Mouse (Mus musculus) hindbrain, embryonic 13.5 days (tissue): ENCODE measurements at regions not wholly inside any gene's neighbourhood (a gene's known extent, or its start where the extent isn't known, plus 50 kb on each side); places are given as distances from the start of the nearest gene placed in this dataset.
A peak's percentile ranks its signal among the peaks of the same experiment; 100 is the strongest.

Experiments
- ATAC-seq: fragments of 200-750 bp; cut with Nextera tagmentation; 2 replicates; pipeline ENCODE4 v1.8.0; 2017; ENCODE audit warnings: moderate TSS enrichment; ENCODE audit not compliant: low FRiP score
- H3K27ac ChIP-seq: fragments of 300-500 bp; sonication (generic); 2 replicates; pipeline ENCODE4 v1.5.1; 2015; ENCODE audit warnings: inconsistent platforms, mild to moderate bottlenecking, moderate library complexity
- H3K27me3 ChIP-seq: fragments of 300-500 bp; sonication (generic); 2 replicates; pipeline ENCODE4 v1.6.1; 2015; ENCODE audit warnings: mild to moderate bottlenecking, inconsistent platforms
- H3K36me3 ChIP-seq: fragments of 300-500 bp; sonication (generic); 2 replicates; pipeline ENCODE4 v1.6.1; 2015; ENCODE audit warnings: mild to moderate bottlenecking, inconsistent platforms
- H3K4me1 ChIP-seq: fragments of 300-500 bp; sonication (generic); replicated peaks from 2 replicates; pipeline ENCODE4 v1.6.1; 2015; ENCODE audit warnings: inconsistent platforms
- H3K4me2 ChIP-seq: fragments of 300-500 bp; sonication (generic); 2 replicates; pipeline ENCODE4 v1.6.1; 2015; ENCODE audit warnings: inconsistent platforms, mild to moderate bottlenecking, moderate library complexity
- H3K4me3 ChIP-seq: fragments of 300-500 bp; sonication (generic); 2 replicates; pipeline ENCODE4 v1.5.1; 2015; ENCODE audit warnings: mild to moderate bottlenecking, inconsistent platforms
- H3K9ac ChIP-seq: fragments of 300-500 bp; sonication (generic); 2 replicates; pipeline ENCODE4 v1.6.1; 2015; ENCODE audit warnings: mild to moderate bottlenecking, inconsistent platforms
- H3K9me3 ChIP-seq: fragments of 300-500 bp; sonication (generic); 2 replicates; pipeline ENCODE4 v1.6.1; 2016; ENCODE audit warnings: inconsistent platforms
- WGBS: fragments of 180-500 bp; shearing (Covaris S2); methylation state at CpG from one replicate; pipeline ENCODE4 v1.1.7; 2015; 5-methylcytosine and 5-hydroxymethylcytosine counted together

DNA sequence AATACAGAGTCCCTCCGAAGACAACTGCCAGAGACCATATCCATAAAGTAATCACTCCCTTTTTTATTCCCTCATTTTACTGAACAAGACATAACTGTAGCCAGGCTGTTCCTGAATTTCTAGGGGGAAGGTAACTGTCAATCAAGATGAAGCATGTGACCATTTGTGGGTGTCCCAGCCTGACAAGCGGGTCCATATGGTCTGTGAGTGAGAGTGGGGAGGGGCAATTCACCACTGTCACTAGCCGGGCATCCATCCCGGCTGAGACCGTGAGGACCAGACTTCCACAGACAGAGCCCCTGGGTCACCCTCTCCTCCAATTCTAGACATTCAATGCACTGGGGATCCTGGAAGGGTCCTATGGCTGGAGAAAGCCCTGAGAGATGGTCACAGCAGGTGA is 54.6 kb downstream of the Gm11733 start:
- Histone ChIP-seq H3K27me3 (peaks cover 2% of the 10 kb centered on the region; the same call in 1 of the 2 replicates), H3K9me3 (no peaks in the 10 kb centered on the region), H3K4me1 (peaks cover 61% of the 10 kb centered on the region), H3K4me3 (no peak overlapping the region), H3K4me2 (no peak overlapping the region), H3K36me3 (no peaks in the 10 kb centered on the region), H3K9ac (no peak overlapping the region), H3K27ac (0 out of 2 replicates have a peak overlapping the region, but pooled peaks have one; percentile 19)
- no peak for ATAC-seq
- WGBS: 51% methylated on average over 5 of the region's 5 CpGs

DNA sequence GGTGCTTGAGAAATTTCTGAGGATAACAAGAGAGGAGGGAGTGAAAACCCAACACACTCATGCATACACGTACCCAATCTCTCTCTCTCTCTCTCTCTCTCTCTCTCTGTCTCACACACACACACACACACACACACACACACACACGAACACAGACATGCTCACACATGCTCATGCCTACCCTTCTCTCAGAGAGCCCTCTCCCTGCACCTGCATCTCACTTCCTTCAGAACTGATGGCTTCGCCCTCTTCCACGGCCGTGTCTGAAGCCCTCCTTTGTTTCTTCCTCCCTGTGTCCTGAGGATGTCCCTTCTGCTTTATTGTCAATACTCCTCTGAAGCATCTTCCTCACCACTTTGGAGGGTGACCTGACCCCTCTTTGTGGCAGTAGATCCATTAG is 56.4 kb downstream of the Gm11733 start:
- H3K27me3 ChIP-seq: peaks cover under 1% of the 10 kb centered on the region; the same call in 1 of the 2 replicates
- H3K9me3 ChIP-seq: no peaks in the 10 kb centered on the region
- H3K4me2 ChIP-seq: peak overlapping the region; percentile 31; the same call in 1 of the 2 replicates
- 29% methylated on average over 5 of the region's 5 CpGs for WGBS
- H3K27ac ChIP-seq: peak overlapping the region; percentile 91
- H3K4me1 ChIP-seq: peaks cover 56% of the 10 kb centered on the region
- peak overlapping the region; percentile 59 for H3K9ac ChIP-seq
- no peaks in the 10 kb centered on the region for H3K36me3 ChIP-seq
- ATAC-seq: no peak
- H3K4me3 ChIP-seq: no peak overlapping the region

DNA sequence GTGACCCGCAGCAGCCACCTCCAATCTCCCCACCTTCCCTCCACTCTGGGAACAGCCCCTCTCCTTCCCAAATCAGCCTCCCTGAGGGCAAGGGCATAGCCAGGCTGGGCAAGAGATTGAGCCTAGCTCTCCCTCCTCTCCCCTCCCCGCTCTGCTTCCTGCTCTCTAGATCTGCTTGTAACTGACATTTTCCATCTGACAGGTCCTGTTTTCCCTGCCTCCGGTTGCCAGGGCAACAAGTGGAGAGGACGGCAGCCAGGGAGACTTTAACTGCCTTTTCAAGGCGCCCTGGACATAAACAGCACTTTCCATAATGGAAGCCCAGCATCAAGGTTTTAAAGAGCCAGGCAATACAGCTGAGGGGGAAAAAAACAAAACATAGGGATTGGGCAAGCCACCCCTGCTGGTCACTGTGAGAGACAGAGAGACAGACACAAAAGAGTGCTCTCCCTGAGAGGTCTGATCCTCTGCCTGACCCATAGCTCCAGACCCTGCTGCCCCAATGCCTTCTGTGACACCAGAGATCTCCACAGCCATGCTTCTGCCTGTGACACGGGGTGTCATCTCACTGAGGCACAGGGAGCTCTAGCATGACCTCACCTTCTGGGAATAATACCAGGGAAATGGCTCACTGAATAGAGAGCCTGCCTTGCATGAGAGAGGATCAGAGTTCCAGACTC is 57.2 kb downstream of the Gm11733 start:
- H3K27ac ChIP-seq: peak overlapping the region; percentile 91
- H3K4me3 ChIP-seq: no peak overlapping the region
- peaks cover 50% of the 10 kb centered on the region for H3K4me1 ChIP-seq
- WGBS: 7% methylated on average over 6 of the region's 6 CpGs
- H3K9me3 ChIP-seq: no peaks in the 10 kb centered on the region
- peak overlapping the region; percentile 31 for H3K4me2 ChIP-seq
- peak overlapping the region; percentile 59 for H3K9ac ChIP-seq
- H3K36me3 ChIP-seq: no peaks in the 10 kb centered on the region
- ATAC-seq: peak; percentile 66
- H3K27me3 ChIP-seq: peaks cover 4% of the 10 kb centered on the region; the same call in 1 of the 2 replicates

DNA sequence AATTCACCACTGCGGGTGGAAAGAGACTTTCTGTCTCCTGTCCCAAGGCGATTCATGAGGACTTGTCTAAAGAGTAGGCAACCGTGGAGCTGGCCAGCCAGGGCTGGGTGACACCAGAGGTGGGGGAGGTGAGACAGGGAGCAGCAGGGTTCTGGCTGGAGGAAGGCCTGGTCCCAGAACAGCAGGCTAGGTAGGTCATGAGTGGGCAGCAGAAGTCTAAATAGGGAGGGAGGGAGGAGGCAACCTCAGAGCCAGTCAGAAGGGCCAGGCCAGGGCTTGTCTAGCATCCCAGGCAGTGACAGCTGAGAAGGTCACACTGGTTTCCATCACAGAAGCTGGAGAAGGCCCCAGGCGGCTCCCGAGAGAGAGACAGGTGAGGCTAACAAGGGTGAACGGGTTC is 59.0 kb downstream of the Gm11733 start:
- ATAC-seq: no peak
- H3K4me2 ChIP-seq: no peak overlapping the region
- H3K4me3 ChIP-seq: no peak overlapping the region
- peaks cover 4% of the 10 kb centered on the region; the same call in 1 of the 2 replicates for H3K27me3 ChIP-seq
- H3K36me3 ChIP-seq: no peaks in the 10 kb centered on the region
- peaks cover 41% of the 10 kb centered on the region for H3K4me1 ChIP-seq
- 49% methylated on average over 6 of the region's 6 CpGs for WGBS
- H3K9me3 ChIP-seq: no peaks in the 10 kb centered on the region
- no peak overlapping the region for H3K9ac ChIP-seq
- peak overlapping the region; percentile 66 for H3K27ac ChIP-seq

DNA sequence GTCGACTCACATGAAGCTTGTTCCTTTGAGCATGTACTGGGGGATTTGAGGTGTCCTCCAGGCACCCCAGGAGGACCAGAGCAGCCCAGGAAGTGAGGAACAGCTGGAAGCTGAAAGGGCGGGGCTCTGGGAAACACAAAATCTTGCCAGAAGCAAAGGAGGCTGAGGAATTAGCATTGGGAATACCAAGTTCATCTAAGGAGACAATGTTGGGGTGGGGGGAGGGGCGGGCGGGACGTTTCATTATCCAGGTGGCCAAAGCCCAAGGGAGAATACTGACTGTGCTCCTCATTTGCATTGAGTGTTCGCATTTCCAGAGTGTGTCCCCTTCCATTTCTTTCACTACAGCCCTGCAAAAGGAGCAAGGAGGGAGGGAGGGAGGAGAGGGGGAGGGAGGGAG is 60.3 kb downstream of the Gm11733 start:
- Histone ChIP-seq H3K9me3 (no peaks in the 10 kb centered on the region), H3K9ac (no peak overlapping the region), H3K4me1 (peaks cover 33% of the 10 kb centered on the region), H3K4me3 (no peak overlapping the region), H3K27ac (no peak overlapping the region), H3K4me2 (no peak overlapping the region), H3K36me3 (no peaks in the 10 kb centered on the region), H3K27me3 (peaks cover 8% of the 10 kb centered on the region)
- ATAC-seq: no peak
- 43% methylated on average over 6 of the region's 6 CpGs for WGBS

GRCm38 (mm10) chr11:117544926-117545325 is 60.8 kb downstream of the Gm11733 start:
- Histone ChIP-seq H3K4me1 (peaks cover 30% of the 10 kb centered on the region), H3K4me3 (no peak overlapping the region), H3K9me3 (no peaks in the 10 kb centered on the region), H3K27me3 (peaks cover 8% of the 10 kb centered on the region), H3K36me3 (no peaks in the 10 kb centered on the region), H3K27ac (no peak overlapping the region), H3K9ac (no peak overlapping the region), H3K4me2 (no peak overlapping the region)
- 59% methylated on average over 3 of the region's 3 CpGs for WGBS
- ATAC-seq: no peak

- no peak for ATAC-seq
Measured at GRCm38 (mm10) chr11:117551926-117552325, 67.8 kb downstream of the Gm11733 start.

GRCm38 (mm10) chr11:117552430-117552969 is 68.3 kb downstream of the Gm11733 start:
- peaks cover 6% of the 10 kb centered on the region; the same call in 1 of the 2 replicates for H3K4me1 ChIP-seq
- no peak for ATAC-seq
- H3K27ac ChIP-seq: no peak overlapping the region
- H3K9me3 ChIP-seq: no peaks in the 10 kb centered on the region
- no peaks in the 10 kb centered on the region for H3K36me3 ChIP-seq
- WGBS: 94% methylated on average over 8 of the region's 8 CpGs
- no peak overlapping the region for H3K4me3 ChIP-seq
- H3K9ac ChIP-seq: no peak overlapping the region
- no peak overlapping the region for H3K4me2 ChIP-seq
- H3K27me3 ChIP-seq: peaks cover 3% of the 10 kb centered on the region; the same call in 1 of the 2 replicates

More at GRCm38 (mm10) chr11:117551926-117552325, 67.8 kb downstream of the Gm11733 start:
- Histone ChIP-seq H3K27me3 (peaks cover 3% of the 10 kb centered on the region; the same call in 1 of the 2 replicates), H3K27ac (no peak overlapping the region), H3K4me2 (no peak overlapping the region), H3K4me3 (no peak overlapping the region), H3K4me1 (peaks cover 6% of the 10 kb centered on the region; the same call in 1 of the 2 replicates), H3K36me3 (no peaks in the 10 kb centered on the region), H3K9ac (no peak overlapping the region), H3K9me3 (no peaks in the 10 kb centered on the region)
- WGBS: 92% methylated on average over 5 of the region's 5 CpGs

GRCm38 (mm10) chr11:117554111-117554510 is 69.9 kb downstream of the Gm11733 start:
- Histone ChIP-seq H3K27me3 (peaks cover under 1% of the 10 kb centered on the region; the same call in 1 of the 2 replicates), H3K36me3 (no peaks in the 10 kb centered on the region), H3K4me2 (no peak overlapping the region), H3K4me3 (no peak overlapping the region), H3K9ac (no peak overlapping the region), H3K27ac (no peak overlapping the region), H3K9me3 (no peaks in the 10 kb centered on the region), H3K4me1 (peaks cover 6% of the 10 kb centered on the region; the same call in 1 of the 2 replicates)
- 58% methylated on average over 10 of the region's 10 CpGs for WGBS
- no peak for ATAC-seq

- no peaks in the 10 kb centered on the region for H3K9me3 ChIP-seq
- no peak overlapping the region for H3K9ac ChIP-seq
- H3K4me3 ChIP-seq: no peak overlapping the region
- 81% methylated on average over 16 of the region's 16 CpGs for WGBS
- no peaks in the 10 kb centered on the region for H3K36me3 ChIP-seq
- no peak for ATAC-seq
- H3K4me2 ChIP-seq: no peak overlapping the region
- H3K27me3 ChIP-seq: no peaks in the 10 kb centered on the region
- H3K4me1 ChIP-seq: no peaks in the 10 kb centered on the region; the same call in 1 of the 2 replicates
- no peak overlapping the region for H3K27ac ChIP-seq
Measured at GRCm38 (mm10) chr11:117557474-117558381, 73.6 kb downstream of the Gm11733 start.

DNA sequence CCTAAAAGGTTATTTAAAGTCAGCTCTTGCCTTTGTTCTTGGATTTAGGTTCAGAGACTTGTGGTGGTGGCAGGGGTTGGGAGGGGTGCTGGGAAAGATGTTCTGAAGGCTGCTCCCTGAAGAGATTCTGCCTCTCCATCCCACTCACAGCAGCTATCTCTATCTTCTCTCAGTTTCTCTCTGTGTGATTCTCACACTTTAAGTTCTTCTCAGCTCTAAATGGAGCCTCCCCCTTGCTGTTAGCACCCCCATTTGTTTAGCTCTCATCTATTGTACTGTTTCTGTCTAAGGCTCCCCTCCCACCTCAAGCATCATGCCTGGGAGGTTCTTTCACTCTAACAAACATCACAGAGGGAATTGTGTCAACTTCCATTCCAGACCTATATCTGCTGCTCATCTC is 75.7 kb downstream of the Gm11733 start:
- H3K9ac ChIP-seq: no peak overlapping the region
- ATAC-seq: no peak
- no peak overlapping the region for H3K27ac ChIP-seq
- no peaks in the 10 kb centered on the region for H3K27me3 ChIP-seq
- no peaks in the 10 kb centered on the region; the same call in 1 of the 2 replicates for H3K9me3 ChIP-seq
- H3K4me1 ChIP-seq: no peaks in the 10 kb centered on the region; the same call in 1 of the 2 replicates
- no peak overlapping the region for H3K4me2 ChIP-seq
- no peak overlapping the region for H3K4me3 ChIP-seq
- H3K36me3 ChIP-seq: no peaks in the 10 kb centered on the region
